Mouse (Mus musculus) ES-E14 (cell line): ENCODE data around the gene Gm49368. TPM values are rescaled to one million over a fixed set of nuclear protein-coding genes. Genes with fewer than 3 reads are reported as not detected.

Source experiments
- DNase-seq: peaks from one replicate; pipeline ENCODE4 v3.0.0-alpha.2; 2013; ENCODE audit warnings: low read depth, low spot score
- H3K27ac ChIP-seq: 2 replicates; pipeline ENCODE4 v1.5.1; 2012; ENCODE audit warnings: low read depth, mild to moderate bottlenecking, low read length, moderate library complexity, mixed read lengths; ENCODE audit not compliant: poor library complexity, insufficient read depth, severe bottlenecking
- H3K36me3 ChIP-seq: 2 replicates; pipeline ENCODE4 v1.6.1; 2012; ENCODE audit warnings: mild to moderate bottlenecking, low read length, moderate library complexity, mixed read lengths; ENCODE audit not compliant: control insufficient read depth, poor library complexity, insufficient read depth, severe bottlenecking
- H3K4me1 ChIP-seq, 2 experiments: fragments of 150-350 bp in 1 of 2; sonication (generic) in 1 of 2; 2 replicates each; pipeline ENCODE4 v1.6.1; 2012; ENCODE audit warnings: low read length in 2 of 2, mild to moderate bottlenecking in 1 of 2, mixed read lengths in 1 of 2; ENCODE audit not compliant: control insufficient read depth in 2 of 2, insufficient read depth in 2 of 2, poor library complexity in 1 of 2
- H3K4me3 ChIP-seq, 2 experiments: fragments of 150-350 bp in 1 of 2; sonication (generic) in 1 of 2; 2 replicates each; pipeline ENCODE4 v1.5.1; 2012; ENCODE audit warnings: low read length in 2 of 2, low read depth in 1 of 2, mild to moderate bottlenecking in 1 of 2, mixed read lengths in 1 of 2; ENCODE audit not compliant: insufficient read depth in 1 of 2, poor library complexity in 1 of 2, severe bottlenecking in 1 of 2
- H3K9ac ChIP-seq: 2 replicates; pipeline ENCODE4 v1.6.1; 2012; ENCODE audit warnings: low read depth, mild to moderate bottlenecking, low read length, mixed read lengths; ENCODE audit not compliant: poor library complexity, insufficient read depth, severe bottlenecking
- H3K9me3 ChIP-seq: fragments of 150-350 bp; sonication (generic); 2 replicates; pipeline ENCODE4 v1.6.1; 2012; ENCODE audit warnings: low read depth, mild to moderate bottlenecking, low read length; ENCODE audit not compliant: control insufficient read depth, insufficient read depth
- CHD2 ChIP-seq: IDR thresholded peaks from 2 replicates; pipeline ENCODE4 v1.6.1; 2014; ENCODE audit warnings: mild to moderate bottlenecking, low read depth, low read length, inconsistent platforms
- HCFC1 ChIP-seq: IDR thresholded peaks from 2 replicates; pipeline ENCODE4 v1.6.1; 2012; ENCODE audit warnings: low read length, inconsistent platforms, borderline replicate concordance; ENCODE audit not compliant: insufficient read depth
- MAFK ChIP-seq: IDR thresholded peaks from 2 replicates; pipeline ENCODE4 v1.6.1; 2014; ENCODE audit warnings: mild to moderate bottlenecking, low read depth, low read length, inconsistent platforms; ENCODE audit not compliant: insufficient read depth
- ZC3H11A ChIP-seq: IDR thresholded peaks from 2 replicates; pipeline ENCODE4 v1.6.1; 2012; ENCODE audit warnings: low read depth, mild to moderate bottlenecking, inconsistent platforms, low read length, borderline replicate concordance
- ZNF384 ChIP-seq: IDR thresholded peaks from 2 replicates; pipeline ENCODE4 v1.6.1; 2012; ENCODE audit warnings: low read depth, low read length, inconsistent platforms
- in situ Hi-C, 2 experiments: fragments of 600-800 bp; cut with MboI; formaldehyde crosslinking; loops; one replicate each; pipeline ENCODE4 v1.15.1; 2025; ENCODE audit warnings: low sequenced_read_pairs in 2 of 2, inconsistent platforms in 1 of 2; ENCODE audit not compliant: unreplicated experiment in 2 of 2
- total RNA-seq: library from RNA; depleted of rRNA; stranded (reverse); fragments of 300-350 nt; gene quantifications from 2 replicates; pipeline ENCODE4 v1.2.3, GENCODE M21; 2012; rRNA removed

Gm49368 gene
- total RNA-seq, 1 experiment, result not detected

DNA sequence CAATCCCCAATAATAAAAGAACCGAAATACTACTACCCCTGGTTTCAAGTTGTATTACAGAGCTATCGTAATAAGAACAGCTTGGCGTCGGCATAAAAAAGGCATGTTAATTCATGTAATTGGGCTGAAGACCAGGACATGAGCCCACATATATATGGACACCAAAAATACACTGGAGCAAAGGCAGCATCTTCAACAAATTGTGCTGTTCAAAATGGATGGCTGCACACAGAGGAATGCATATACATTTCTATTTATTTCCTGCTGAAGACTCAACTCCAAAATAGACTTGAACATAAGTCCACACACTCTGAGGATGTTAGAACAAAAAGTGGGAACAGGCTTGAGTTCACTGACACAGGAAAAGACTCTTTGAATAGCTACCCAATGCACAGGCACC is 101.5 kb downstream of the Gm49368 start:
- no peak for DNase-seq
- in situ Hi-C loops, result no loop called here

DNA sequence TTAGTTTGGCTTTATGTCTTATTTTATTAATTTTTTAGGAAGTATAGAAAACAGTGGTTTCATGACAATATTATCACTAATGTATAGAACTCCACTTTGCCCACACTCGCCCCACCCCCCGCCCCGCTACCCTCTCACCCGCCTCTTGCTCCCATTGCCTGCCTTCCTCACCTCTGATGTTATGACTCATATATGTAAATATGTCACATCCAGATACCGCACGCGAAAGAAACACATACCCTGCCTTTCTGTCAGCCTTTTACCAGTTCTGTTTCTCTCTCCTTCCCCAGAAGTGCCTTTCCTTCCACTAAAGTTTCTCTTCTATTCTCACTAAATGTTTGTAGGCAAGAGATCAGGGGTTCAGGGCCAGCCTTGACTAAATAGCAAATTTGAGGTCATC is 103.9 kb downstream of the Gm49368 start:
- H3K36me3 ChIP-seq, result no peaks in the 10 kb centered on the region
- no peak overlapping the region for H3K4me3 ChIP-seq
- no peak for DNase-seq
- TF ChIP-seq ZC3H11A (no peak), MAFK (no peak), HCFC1 (no peak), ZNF384 (no peak), CHD2 (no peak)
- H3K9me3 ChIP-seq, result no peaks in the 10 kb centered on the region
- no peaks in the 10 kb centered on the region for H3K4me1 ChIP-seq
- in situ Hi-C loops, result no loop called here
- no peak overlapping the region for H3K9ac ChIP-seq
- no peak overlapping the region for H3K27ac ChIP-seq

More for the DNA sequence above, 101.5 kb downstream of the Gm49368 start:
- Histone ChIP-seq H3K4me1 (no peaks in the 10 kb centered on the region), H3K9me3 (no peaks in the 10 kb centered on the region), H3K9ac (no peak overlapping the region), H3K4me3 (no peak overlapping the region), H3K27ac (no peak overlapping the region), H3K36me3 (no peaks in the 10 kb centered on the region)
- TF ChIP-seq MAFK (no peak), HCFC1 (no peak), CHD2 (no peak), ZNF384 (no peak), ZC3H11A (no peak)

DNA sequence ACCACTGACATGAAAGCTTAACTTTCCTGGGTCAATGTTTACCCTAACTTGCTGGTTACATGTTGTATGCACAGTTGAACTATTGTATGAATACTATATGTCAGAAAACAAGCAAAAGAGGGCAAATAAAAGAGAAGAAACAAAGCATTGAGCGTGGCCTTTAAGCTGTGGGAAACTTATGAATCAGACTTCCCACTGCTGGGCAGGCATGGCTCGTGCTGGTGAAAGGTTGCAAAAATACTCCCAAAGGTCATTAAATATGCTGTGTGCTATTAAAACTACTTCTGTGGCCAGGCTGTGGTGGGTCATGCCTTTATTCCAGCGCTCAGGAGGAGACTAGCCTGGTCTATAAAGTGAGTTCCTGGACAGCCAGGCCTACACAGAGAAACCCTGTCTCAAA is 107.5 kb downstream of the Gm49368 start:
- no peak overlapping the region for H3K27ac ChIP-seq
- H3K4me1 ChIP-seq, result no peaks in the 10 kb centered on the region
- no peak for DNase-seq
- no peaks in the 10 kb centered on the region for H3K36me3 ChIP-seq
- in situ Hi-C loops, result no loop called here
- TF ChIP-seq ZNF384 (no peak), ZC3H11A (no peak), HCFC1 (no peak), MAFK (no peak), CHD2 (no peak)
- no peak overlapping the region for H3K4me3 ChIP-seq
- no peak overlapping the region for H3K9ac ChIP-seq
- H3K9me3 ChIP-seq, result no peaks in the 10 kb centered on the region

Other genes with a start within 250 kb of the Gm49368 start
- gene Stx4a, start 238.4 kb upstream of the Gm49368 start, total RNA-seq, result 20.9 and 23.7 TPM in 2 replicates
- 1.4 and 1.7 TPM in 2 replicates for gene Stx1b, start 238.1 kb upstream of the Gm49368 start, total RNA-seq
- gene Zfp646, start 186.5 kb upstream of the Gm49368 start, total RNA-seq, result 44.7 and 52.5 TPM in 2 replicates
- gene Zfp668, start 185.9 kb upstream of the Gm49368 start, total RNA-seq, result 8.6 and 11.3 TPM in 2 replicates
- gene Prss53, start 171.7 kb upstream of the Gm49368 start, total RNA-seq, result 0.67 and 0.69 TPM in 2 replicates
- not detected in 2 replicates for gene Gm21974, start 167.2 kb upstream of the Gm49368 start, total RNA-seq
- gene Vkorc1, start 167.1 kb upstream of the Gm49368 start, total RNA-seq, result 88.5 and 115 TPM in 2 replicates
- 53.9 and 56.4 TPM in 2 replicates for gene Bckdk, start 158.6 kb upstream of the Gm49368 start, total RNA-seq
- 35.1 and 35.6 TPM in 2 replicates for gene Kat8, start 150.2 kb upstream of the Gm49368 start, total RNA-seq
- gene Prss8, start 132.6 kb upstream of the Gm49368 start, total RNA-seq, result 11.3 and 16.5 TPM in 2 replicates
- gene Prss36, start 116.0 kb upstream of the Gm49368 start, total RNA-seq, result 15.3 and 15.4 TPM in 2 replicates
- gene Fus, start 95.2 kb upstream of the Gm49368 start, total RNA-seq, result 91.6 and 142 TPM in 2 replicates
- 38.7 and 62.1 TPM in 2 replicates for gene Pycard, start 68.8 kb upstream of the Gm49368 start, total RNA-seq
- 1.1 and 1.2 TPM in 2 replicates for gene Trim72, start 58.7 kb upstream of the Gm49368 start, total RNA-seq
- gene Itgam, start within 50 bp of the Gm49368 start, total RNA-seq, result 0.42 and 1.0 TPM in 2 replicates
- not detected in 2 replicates for gene Itgax, start 66.9 kb downstream of the Gm49368 start, total RNA-seq
- not detected in 2 replicates for gene Itgad, start 91.7 kb downstream of the Gm49368 start, total RNA-seq
- gene Cox6a2, start 143.7 kb downstream of the Gm49368 start, total RNA-seq, result 0.36 TPM in 1 of 2 replicates, not detected in the other
- gene Armc5, start 174.7 kb downstream of the Gm49368 start, total RNA-seq, result 9.3 and 11.4 TPM in 2 replicates
- 2.1 and 2.6 TPM in 2 replicates for gene 9130023H24Rik, start 175.3 kb downstream of the Gm49368 start, total RNA-seq
- gene Tgfb1i1, start 184.1 kb downstream of the Gm49368 start, total RNA-seq, result 5.1 and 10.5 TPM in 2 replicates
- 0.49 and 0.53 TPM in 2 replicates for gene Slc5a2, start 203.0 kb downstream of the Gm49368 start, total RNA-seq
- 18.6 and 19.6 TPM in 2 replicates for gene BC017158, start 235.5 kb downstream of the Gm49368 start, total RNA-seq